In the genomic region with DNA sequence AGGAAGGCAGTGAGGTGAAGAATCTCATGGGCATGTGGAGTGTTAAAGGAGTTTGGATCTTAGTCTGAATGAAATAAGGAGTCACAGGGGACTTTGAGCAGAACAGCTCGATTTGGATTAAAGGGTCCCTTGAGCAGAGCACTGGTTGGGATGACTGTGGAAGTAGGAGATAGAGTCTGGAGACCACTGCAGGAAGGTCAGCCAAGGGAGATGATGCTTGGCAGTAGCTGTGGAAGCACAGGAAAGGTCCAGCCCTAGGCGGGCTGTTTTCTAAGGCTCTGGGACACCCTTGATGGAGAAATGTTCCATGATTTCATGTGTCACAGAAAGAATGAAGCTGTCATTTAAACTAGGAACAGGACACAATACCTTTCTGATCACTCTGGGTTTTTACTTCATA, we compare ENCODE assay signal across 26 mouse cellular contexts.
DNase-seq lines count a peak whose midpoint lies in the region; ATAC-seq and TF ChIP-seq lines count a peak whose summit lies in the region.
"Had no signal": no experiment of that assay in that cellular context is flagged by ENCODE, and none has a peak within 500 bp of the region (broad histone marks: within the 10 kb centered on the region; RNA-seq: fewer than 3 reads in every experiment).

No protein-coding gene starts in this region.

- H3K36me3 ChIP-seq in heart, embryonic 11.5 days (ENCODE audit: control insufficient read depth, insufficient read depth, low read length) = no peaks in the 10 kb centered on the region
- H3K36me3 ChIP-seq: embryonic facial prominence, embryonic 12.5 days; heart, embryonic 13.5 days; hindbrain, embryonic 10.5 days; hindbrain, embryonic 13.5 days; intestine, embryonic 15.5 days; kidney, embryonic 15.5 days had no signal

- H3K27ac ChIP-seq in gastrocnemius, adult 2 months = peak overlapping the region; percentile 5; the same call in 1 of the 2 replicates
- no peak overlapping the region for H3K27ac ChIP-seq in heart, embryonic 11.5 days (ENCODE audit: low read depth, low read length)
- H3K27ac ChIP-seq: embryonic facial prominence, embryonic 12.5 days; embryonic facial prominence, embryonic 15.5 days; heart, embryonic 13.5 days; hindbrain, embryonic 10.5 days; hindbrain, embryonic 13.5 days; intestine, embryonic 15.5 days; kidney, embryonic 15.5 days had no signal

- no peak for TF ChIP-seq CTCF in gastrocnemius, adult 2 months (IDR thresholded peaks at IDR 0.05)

- ATAC-seq in heart, embryonic 11.5 days (replicated peaks; ENCODE audit: insufficient number of reproducible peaks, low FRiP score, low TSS enrichment) = no peak
- ATAC-seq in CD4-positive, CD25-positive, alpha-beta regulatory T cell, adult 4 months = no peak
- ATAC-seq: forebrain, embryonic 14.5 days; forebrain, postnatal 0 days; hindbrain, embryonic 16.5 days; intestine, embryonic 15.5 days had no signal

- intact Hi-C loops in gastrocnemius, adult 2 months (cut with DNase I) = no loop called here

- no peak overlapping the region for H3K9ac ChIP-seq in heart, embryonic 11.5 days (ENCODE audit: low read depth, low read length)
- H3K9ac ChIP-seq: embryonic facial prominence, embryonic 12.5 days; embryonic facial prominence, embryonic 15.5 days; forebrain, postnatal 0 days; heart, embryonic 13.5 days; hindbrain, embryonic 13.5 days; intestine, embryonic 15.5 days; kidney, embryonic 15.5 days had no signal

- no peak overlapping the region for H3K4me3 ChIP-seq in gastrocnemius, adult 2 months
- H3K4me3 ChIP-seq in heart, embryonic 11.5 days (ENCODE audit: low read depth, low read length) = no peak overlapping the region
- H3K4me3 ChIP-seq: embryonic facial prominence, embryonic 12.5 days; embryonic facial prominence, embryonic 15.5 days; heart, embryonic 13.5 days; hindbrain, embryonic 10.5 days; hindbrain, embryonic 13.5 days; intestine, embryonic 15.5 days; kidney, embryonic 15.5 days had no signal

- no peaks in the 10 kb centered on the region for H3K27me3 ChIP-seq in heart, embryonic 11.5 days (ENCODE audit: control insufficient read depth, insufficient read depth, low read length)
- H3K27me3 ChIP-seq: embryonic facial prominence, embryonic 12.5 days; embryonic facial prominence, embryonic 15.5 days; heart, embryonic 13.5 days; hindbrain, embryonic 13.5 days; intestine, embryonic 15.5 days; kidney, embryonic 15.5 days had no signal

- 0 out of 2 replicates have a peak, but pooled peaks cover 2% of the 10 kb centered on the region for H3K4me1 ChIP-seq in heart, embryonic 11.5 days (ENCODE audit: control insufficient read depth, insufficient read depth, low read length)
- H3K4me1 ChIP-seq: embryonic facial prominence, embryonic 12.5 days; hindbrain, embryonic 10.5 days; hindbrain, embryonic 13.5 days; intestine, embryonic 15.5 days had no signal

- H3K9me3 ChIP-seq in heart, embryonic 11.5 days (replicated peaks; ENCODE audit: control insufficient read depth, low read length) = no peaks in the 10 kb centered on the region
- H3K9me3 ChIP-seq: embryonic facial prominence, embryonic 12.5 days; embryonic facial prominence, embryonic 15.5 days; heart, embryonic 13.5 days; hindbrain, embryonic 10.5 days; hindbrain, embryonic 13.5 days; intestine, embryonic 15.5 days; kidney, embryonic 15.5 days had no signal

- H3K4me2 ChIP-seq in heart, embryonic 11.5 days = no peak overlapping the region
- H3K4me2 ChIP-seq: embryonic facial prominence, embryonic 12.5 days; embryonic facial prominence, embryonic 15.5 days; heart, embryonic 13.5 days; hindbrain, embryonic 13.5 days; intestine, embryonic 15.5 days; kidney, embryonic 15.5 days had no signal

- peak; percentile 31 for DNase-seq in gastrocnemius, adult 2 months
- DNase-seq in gastrocnemius, postnatal 4 days (ENCODE audit: low spot score in 2 of 2) = no peak
- DNase-seq in heart, adult 9 months (ENCODE audit: low spot score in 2 of 2) = peak; percentile 2 to 3
- peak; percentile 22 for DNase-seq in gastrocnemius, postnatal 25 days
- DNase-seq: adrenal gland, adult 2 months; adrenal gland, postnatal 14 days; B cell, adult 2 months; cerebellum, adult 11 months; cerebellum, adult 2 months; cerebellum, adult 9-11 months; cerebellum, postnatal 25 days; forebrain, postnatal 0 days; heart, postnatal 36 days; kidney, adult 11 months; kidney, adult 8-10 months had no signal

- WGBS in heart, embryonic 11.5 days (ENCODE audit: insufficient replicate concordance) = 59% methylated on average over 2 of the region's 2 CpGs

Comparison
In these comparisons a context has a peak if more than half of its experiments do, and no peak if none do; other contexts are left out.
1. DNase-seq: peak in gastrocnemius, adult 2 months (single experiment), heart, adult 9 months (2 of 2) and gastrocnemius, postnatal 25 days (single experiment); none in gastrocnemius, postnatal 4 days (0 of 2).